Mouse (Mus musculus) spleen, adult 2 months (tissue): ENCODE data around the gene Nav2.

Experiments used
- CTCF ChIP-seq: fragments of 200-500 bp; IDR thresholded peaks from 2 replicates; pipeline ENCODE4 v1.5.1; 2011; ENCODE audit warnings: mild to moderate bottlenecking, inconsistent platforms; ENCODE audit not compliant: insufficient read depth, insufficient read length, insufficient replicate concordance; ENCODE audit errors: extremely low read depth
- POLR2A ChIP-seq: fragments of 200-500 bp; IDR thresholded peaks from 2 replicates; pipeline ENCODE4 v1.6.1; 2011; ENCODE audit warnings: low read depth, low read length, inconsistent platforms

GRCm38 (mm10) chr7:49604244-49604643, 695.7 kb downstream of the Nav2 start:
- TF ChIP-seq POLR2A = no peak
- no peak for TF ChIP-seq CTCF
